Mouse (Mus musculus): Measurements from ENCODE around the gene Itsn1. TPM values are rescaled to one million over a fixed set of nuclear protein-coding genes. Genes with fewer than 3 reads are reported as not detected.

Gene Itsn1
- polyA plus RNA-seq, 1 experiment, result 68.7 TPM

GRCm38 (mm10) chr16:91716927-91717349 is 12.1 kb upstream of the Itsn1 start:
- 44% methylated on average over 11 of the region's 11 CpGs for WGBS
- TF ChIP-seq POLR2A (IDR thresholded peaks at IDR 0.05; ENCODE audit: borderline replicate concordance, insufficient read depth, low read length) (no peak), CTCF (IDR thresholded peaks at IDR 0.05; ENCODE audit: borderline replicate concordance, insufficient read depth, low read depth, low read length) (no peak)
- no peak for DNase-seq
- Histone ChIP-seq H3K27me3 (ENCODE audit: control insufficient read depth, insufficient read depth, low read length) (no peaks in the 10 kb centered on the region), H3K4me1 (ENCODE audit: control insufficient read depth, insufficient read depth, low read length) (no peaks in the 10 kb centered on the region), H3K4me3 (replicated peaks; ENCODE audit: insufficient read depth, low read depth, low read length) (no peak overlapping the region), H3K27ac (ENCODE audit: insufficient read depth, low read length) (no peak overlapping the region)

DNA sequence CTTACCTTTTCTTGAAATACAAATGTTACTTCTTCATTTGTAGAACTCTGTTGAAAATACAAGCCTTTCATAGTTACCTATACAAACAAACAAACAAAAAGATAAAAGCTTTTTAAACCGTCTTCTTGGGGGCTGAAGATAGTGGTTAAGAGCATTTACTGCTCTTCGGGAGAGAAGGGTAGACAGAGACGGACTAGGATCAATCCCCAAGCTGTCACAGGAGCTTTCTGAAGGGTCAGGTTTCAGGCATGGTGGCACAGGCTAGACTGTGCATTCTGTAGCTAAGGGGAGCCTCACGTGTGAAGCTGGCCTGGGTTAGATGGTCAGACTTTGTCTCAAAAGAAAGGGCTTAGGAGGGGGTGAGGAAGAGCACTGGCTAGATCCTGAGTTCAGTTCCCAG is 11.7 kb upstream of the Itsn1 start:
- no peak for TF ChIP-seq POLR2A (IDR thresholded peaks at IDR 0.05; ENCODE audit: borderline replicate concordance, insufficient read depth, low read length)
- TF ChIP-seq CTCF (IDR thresholded peaks at IDR 0.05; ENCODE audit: borderline replicate concordance, insufficient read depth, low read depth, low read length), result no peak
- H3K27me3 ChIP-seq (ENCODE audit: control insufficient read depth, insufficient read depth, low read length), result no peaks in the 10 kb centered on the region
- no peak for DNase-seq
- H3K27ac ChIP-seq (ENCODE audit: insufficient read depth, low read length), result no peak overlapping the region
- no peaks in the 10 kb centered on the region for H3K4me1 ChIP-seq (ENCODE audit: control insufficient read depth, insufficient read depth, low read length)
- H3K4me3 ChIP-seq (replicated peaks; ENCODE audit: insufficient read depth, low read depth, low read length), result no peak overlapping the region
- WGBS, result 94% methylated on average over 4 of the region's 4 CpGs

GRCm38 (mm10) chr16:91724247-91724646 is 4.8 kb upstream of the Itsn1 start:
- TF ChIP-seq POLR2A (IDR thresholded peaks at IDR 0.05; ENCODE audit: borderline replicate concordance, insufficient read depth, low read length) (no peak), CTCF (IDR thresholded peaks at IDR 0.05; ENCODE audit: borderline replicate concordance, insufficient read depth, low read depth, low read length) (peak; percentile 80)
- peak; percentile 65 to 71 for DNase-seq
- Histone ChIP-seq H3K4me3 (replicated peaks; ENCODE audit: insufficient read depth, low read depth, low read length) (no peak overlapping the region), H3K27ac (ENCODE audit: insufficient read depth, low read length) (no peak overlapping the region), H3K27me3 (ENCODE audit: control insufficient read depth, insufficient read depth, low read length) (no peaks in the 10 kb centered on the region), H3K4me1 (ENCODE audit: control insufficient read depth, insufficient read depth, low read length) (peaks cover 8% of the 10 kb centered on the region)
- WGBS, result 38% methylated on average over 3 of the region's 3 CpGs

DNA sequence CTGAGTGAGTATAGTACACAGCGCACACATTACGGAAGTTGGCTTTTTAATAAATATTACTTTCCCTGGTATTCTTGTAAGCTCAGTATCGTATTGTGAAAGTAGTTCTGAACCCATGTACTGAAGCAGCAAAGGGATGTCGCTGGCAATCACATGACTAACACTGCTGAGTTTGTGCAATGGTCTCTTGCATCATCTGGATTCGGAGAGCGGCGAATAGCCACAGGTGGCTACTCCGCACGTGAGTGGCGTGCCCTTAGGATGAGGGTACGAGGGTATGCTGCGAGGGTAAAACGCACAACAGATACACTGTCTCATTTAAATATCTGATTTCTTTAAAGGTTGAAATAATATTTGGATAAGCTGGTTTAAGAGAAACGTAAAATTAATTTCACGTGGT is 1.6 kb upstream of the Itsn1 start:
- DNase-seq, result no peak
- TF ChIP-seq POLR2A (IDR thresholded peaks at IDR 0.05; ENCODE audit: borderline replicate concordance, insufficient read depth, low read length), result no peak
- no peak for TF ChIP-seq CTCF (IDR thresholded peaks at IDR 0.05; ENCODE audit: borderline replicate concordance, insufficient read depth, low read depth, low read length)
- WGBS, result 75% methylated on average over 15 of the region's 15 CpGs

DNA sequence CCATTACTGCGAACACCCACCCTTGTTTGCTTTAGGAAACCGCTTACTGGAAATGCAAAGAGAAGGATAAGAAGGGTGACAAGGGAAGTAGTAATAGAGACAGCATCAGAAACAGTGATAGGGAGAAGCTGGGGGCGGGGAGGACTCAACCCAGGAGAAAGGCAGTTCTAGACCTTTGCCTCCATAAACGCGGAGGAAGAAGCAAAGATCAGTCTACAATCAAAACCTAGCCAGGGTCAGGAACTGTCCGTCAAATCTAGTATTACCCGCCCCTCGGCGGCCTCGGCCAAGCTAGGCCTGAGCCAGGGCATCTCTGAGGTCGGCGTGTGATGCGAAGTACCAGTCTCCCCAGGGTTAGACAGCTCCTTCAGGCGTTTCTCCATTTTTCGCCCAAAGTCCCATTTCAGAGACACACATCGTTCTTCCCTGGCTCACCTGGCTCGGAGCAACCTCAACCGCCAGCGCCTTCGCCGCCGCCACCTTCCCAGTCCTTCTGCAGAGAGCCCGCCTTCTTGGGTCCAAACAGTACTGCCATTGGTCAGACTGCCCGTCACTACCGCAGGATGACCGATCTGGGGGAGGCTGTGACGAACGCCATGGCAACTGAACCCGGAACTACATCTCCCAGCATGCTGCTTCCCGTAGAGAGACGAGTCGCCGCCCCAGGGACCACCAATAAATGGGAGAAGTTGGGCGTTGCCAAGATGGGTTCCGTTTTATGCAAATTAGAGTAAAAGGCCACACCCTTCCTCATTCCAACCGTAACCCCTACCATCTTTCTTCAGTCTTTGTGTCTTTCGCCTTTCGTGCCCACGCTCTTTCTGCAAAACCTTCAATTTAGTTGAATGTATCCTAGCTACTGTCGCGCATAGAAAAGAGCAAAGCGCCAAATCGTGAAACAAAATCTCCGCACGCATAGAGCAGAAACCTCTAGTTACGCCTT is 687 bp upstream of the Itsn1 start, which contains the start of gene Cryzl1:
Gene Cryzl1, minus strand, starts transcription at position 853 of the 943 bp plus-strand sequence.
- H3K4me1 ChIP-seq (ENCODE audit: control insufficient read depth, insufficient read depth, low read length), result peaks cover 11% of the 10 kb centered on the region
- TF ChIP-seq POLR2A (IDR thresholded peaks at IDR 0.05; ENCODE audit: borderline replicate concordance, insufficient read depth, low read length), result peak; percentile 65
- no peak for TF ChIP-seq CTCF (IDR thresholded peaks at IDR 0.05; ENCODE audit: borderline replicate concordance, insufficient read depth, low read depth, low read length)
- no peaks in the 10 kb centered on the region for H3K27me3 ChIP-seq (ENCODE audit: control insufficient read depth, insufficient read depth, low read length)
- H3K4me3 ChIP-seq (replicated peaks; ENCODE audit: insufficient read depth, low read depth, low read length), result peak within 1 kb of the TSS; percentile 83
- DNase-seq, result peak; percentile 99 to 100
- H3K27ac ChIP-seq (ENCODE audit: insufficient read depth, low read length), result peak within 1 kb of the TSS; percentile 71
- WGBS, result under 1% methylated on average over 46 of the region's 46 CpGs

More for the DNA sequence above, 1.6 kb upstream of the Itsn1 start:
- Histone ChIP-seq H3K4me3 (replicated peaks; ENCODE audit: insufficient read depth, low read depth, low read length) (peak overlapping the region; percentile 54), H3K27me3 (ENCODE audit: control insufficient read depth, insufficient read depth, low read length) (no peaks in the 10 kb centered on the region), H3K27ac (ENCODE audit: insufficient read depth, low read length) (no peak overlapping the region), H3K4me1 (ENCODE audit: control insufficient read depth, insufficient read depth, low read length) (peaks cover 11% of the 10 kb centered on the region)

- H3K27ac ChIP-seq (ENCODE audit: insufficient read depth, low read length), result peak overlapping the region; percentile 71
- TF ChIP-seq POLR2A (IDR thresholded peaks at IDR 0.05; ENCODE audit: borderline replicate concordance, insufficient read depth, low read length), result no peak
- TF ChIP-seq CTCF (IDR thresholded peaks at IDR 0.05; ENCODE audit: borderline replicate concordance, insufficient read depth, low read depth, low read length), result no peak
Observed at GRCm38 (mm10) chr16:91729821-91730441, 850 bp downstream of the Itsn1 start.

DNA sequence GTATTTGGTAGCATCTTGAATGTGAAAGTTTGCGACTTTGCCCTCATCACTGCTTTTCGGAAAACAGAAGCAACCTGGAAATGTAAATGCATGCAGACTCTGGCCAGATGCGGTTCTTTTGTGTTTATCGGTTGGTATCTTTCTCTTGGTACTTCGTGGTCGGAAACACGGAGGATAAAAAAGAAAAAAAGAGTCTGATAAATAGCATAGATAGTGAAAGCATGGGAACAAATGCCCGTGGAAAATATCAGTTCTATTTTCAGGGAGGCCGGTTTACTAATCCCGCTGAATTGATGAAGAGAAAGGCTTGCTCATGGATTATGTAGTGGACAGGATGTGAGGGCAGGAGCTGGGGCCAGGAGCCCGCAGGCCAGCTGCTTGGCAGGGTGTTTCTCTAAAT is 1.4 kb downstream of the Itsn1 start:
- Histone ChIP-seq H3K4me1 (ENCODE audit: control insufficient read depth, insufficient read depth, low read length) (peaks cover 19% of the 10 kb centered on the region), H3K27me3 (ENCODE audit: control insufficient read depth, insufficient read depth, low read length) (no peaks in the 10 kb centered on the region)

More at GRCm38 (mm10) chr16:91729821-91730441, 850 bp downstream of the Itsn1 start:
- Histone ChIP-seq H3K4me3 (replicated peaks; ENCODE audit: insufficient read depth, low read depth, low read length) (peak overlapping the region; percentile 83), H3K4me1 (ENCODE audit: control insufficient read depth, insufficient read depth, low read length) (peaks cover 18% of the 10 kb centered on the region), H3K27me3 (ENCODE audit: control insufficient read depth, insufficient read depth, low read length) (no peaks in the 10 kb centered on the region)
- WGBS, result under 1% methylated on average over 43 of the region's 44 CpGs
- DNase-seq, result peak; percentile 63 to 70

More for the DNA sequence above, 1.4 kb downstream of the Itsn1 start:
- WGBS, result under 1% methylated on average over 11 of the region's 11 CpGs
- TF ChIP-seq POLR2A (IDR thresholded peaks at IDR 0.05; ENCODE audit: borderline replicate concordance, insufficient read depth, low read length) (no peak), CTCF (IDR thresholded peaks at IDR 0.05; ENCODE audit: borderline replicate concordance, insufficient read depth, low read depth, low read length) (no peak)
- peak overlapping the region; percentile 71; the same call in 1 of the 2 replicates for H3K27ac ChIP-seq (ENCODE audit: insufficient read depth, low read length)
- no peak for DNase-seq
- H3K4me3 ChIP-seq (replicated peaks; ENCODE audit: insufficient read depth, low read depth, low read length), result peak overlapping the region; percentile 83

Measured in cerebellum, adult 2 months (tissue).